Mouse (Mus musculus) cerebral cortex, adult 2 months (tissue): ENCODE measurements around the gene Zfp341.

Source experiments
- WGBS: fragments of 180-500 bp; shearing (Covaris S2); methylation state at CpG from one replicate; pipeline ENCODE4 v1.1.7; 2018; 5-methylcytosine and 5-hydroxymethylcytosine counted together

Zfp341 gene

GRCm38 (mm10) chr2:154586405-154586804 lies 26.7 kb upstream of the Zfp341 start:
- 64% methylated on average over 5 of the region's 5 CpGs for WGBS

GRCm38 (mm10) chr2:154589051-154589450 lies 24.0 kb upstream of the Zfp341 start:
- WGBS, result 53% methylated on average over 4 of the region's 4 CpGs

- 80% methylated on average over 3 of the region's 3 CpGs for WGBS
These were observed 21.9 kb upstream of the Zfp341 start for GRCm38 (mm10) chr2:154591239-154591638.

DNA sequence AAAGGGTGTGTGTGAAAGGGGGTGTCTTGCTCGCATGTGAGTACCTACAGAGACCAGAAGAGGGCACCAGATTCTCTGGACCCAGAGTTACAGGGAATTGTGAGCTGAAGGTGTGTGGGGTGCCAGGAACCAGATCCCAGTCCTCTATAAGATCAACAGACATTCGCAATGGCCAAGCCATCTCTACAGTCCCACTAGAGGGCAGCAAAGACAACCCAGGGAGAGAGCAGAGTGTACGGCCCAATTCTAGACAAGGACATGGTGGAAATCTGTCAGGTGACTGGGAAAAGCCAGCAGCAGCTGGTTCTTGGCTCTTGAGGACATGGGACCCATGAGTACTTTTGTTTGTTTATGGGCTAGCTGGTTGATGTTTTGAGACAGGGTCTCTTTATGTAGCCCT lies 20.1 kb upstream of the Zfp341 start:
- 75% methylated on average over 3 of the region's 3 CpGs for WGBS

GRCm38 (mm10) chr2:154595775-154596174 lies 17.3 kb upstream of the Zfp341 start:
- 57% methylated on average over 5 of the region's 5 CpGs for WGBS

GRCm38 (mm10) chr2:154597399-154597798 lies 15.7 kb upstream of the Zfp341 start:
- WGBS, result 94% methylated on average over 3 of the region's 3 CpGs

- WGBS, result 73% methylated on average over 6 of the region's 6 CpGs
These were observed 12.5 kb upstream of the Zfp341 start for GRCm38 (mm10) chr2:154600586-154600985.

GRCm38 (mm10) chr2:154601324-154601723 lies 11.8 kb upstream of the Zfp341 start:
- WGBS, result 73% methylated on average over 3 of the region's 3 CpGs

DNA sequence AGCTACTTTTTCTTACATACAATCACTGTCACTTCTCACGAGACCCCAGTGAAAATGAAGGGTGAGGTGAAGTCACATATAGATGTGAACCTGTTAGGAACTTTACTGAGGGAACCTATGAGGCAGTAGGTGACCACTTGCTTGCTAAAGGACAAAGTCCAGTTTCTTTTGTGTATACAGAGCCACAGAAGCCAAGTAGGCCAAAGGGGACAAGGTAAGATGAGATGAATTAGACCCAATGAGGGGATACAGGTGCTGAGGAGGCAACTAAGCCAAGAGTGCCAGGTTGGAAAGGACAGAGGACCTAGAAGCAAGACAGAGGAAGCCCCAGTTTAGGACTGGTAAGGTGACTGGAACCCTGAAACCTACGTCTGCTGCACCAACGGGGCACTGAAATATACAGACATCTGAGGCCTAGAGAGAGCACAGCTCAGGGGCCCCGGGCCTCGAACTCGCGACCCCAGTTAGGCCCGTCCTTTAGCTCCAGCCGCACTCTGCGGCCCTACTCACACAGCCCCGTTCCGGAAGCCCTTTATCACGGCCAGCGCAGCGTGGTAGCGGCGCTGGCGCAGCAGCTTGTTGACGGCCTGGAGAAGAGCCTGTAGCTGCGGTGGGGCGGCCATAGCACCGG lies 10.0 kb upstream of the Zfp341 start:
- WGBS, result 14% methylated on average over 22 of the region's 22 CpGs

DNA sequence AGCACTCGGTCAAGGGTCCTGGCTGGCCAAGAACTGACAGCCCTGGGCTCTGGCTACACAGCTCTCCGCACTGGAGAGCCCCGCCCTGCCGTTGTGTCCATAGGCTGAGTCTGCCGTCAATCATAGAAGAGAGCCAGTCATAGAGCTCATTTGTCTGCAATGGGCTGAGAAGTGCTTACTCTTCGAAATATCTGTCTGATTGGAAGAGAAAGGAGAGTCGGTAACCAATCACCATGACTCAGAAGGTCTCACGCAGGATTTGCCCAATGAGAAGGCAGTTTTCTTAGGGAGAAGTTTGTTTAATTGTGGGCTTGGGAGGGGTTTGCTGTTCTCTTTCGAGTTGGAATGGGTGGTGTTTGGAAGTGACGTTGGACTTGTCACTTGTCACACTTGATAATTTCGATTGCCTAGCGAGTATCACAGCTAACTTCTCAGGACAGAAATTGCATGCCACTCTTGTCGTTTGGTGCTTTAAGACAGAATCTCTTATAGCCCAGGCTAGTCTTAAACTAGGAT lies 9.4 kb upstream of the Zfp341 start, which contains the start of gene Pxmp4:
Gene Pxmp4, minus strand, starts transcription at position 71 of the 516 bp plus-strand sequence.
- 0% methylated on average over 13 of the region's 13 CpGs for WGBS

GRCm38 (mm10) chr2:154604156-154604555 lies 8.9 kb upstream of the Zfp341 start:
- 28% methylated on average over 7 of the region's 7 CpGs for WGBS

DNA sequence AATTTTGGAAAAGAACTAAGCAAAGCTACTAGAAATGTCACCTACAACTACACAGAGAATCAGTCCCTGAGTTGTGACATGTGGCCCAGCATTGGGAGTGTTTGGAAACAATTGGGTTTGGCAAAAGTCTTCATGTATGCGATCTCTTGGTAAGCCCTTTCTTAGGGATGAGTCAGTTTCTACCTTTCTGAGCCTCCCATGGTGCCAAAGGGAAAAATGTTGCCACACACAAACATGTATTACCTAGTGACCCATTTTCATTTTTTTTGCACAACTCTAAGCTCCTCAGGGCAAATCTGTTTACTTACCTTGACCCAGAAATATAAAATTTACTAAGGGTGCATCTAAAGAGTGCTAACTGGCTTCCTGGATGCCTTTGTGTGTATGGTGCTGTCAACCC lies 6.1 kb upstream of the Zfp341 start:
- 94% methylated on average over 1 of the region's 1 CpGs for WGBS

- 69% methylated on average over 10 of the region's 10 CpGs for WGBS
These were observed 3.9 kb upstream of the Zfp341 start for GRCm38 (mm10) chr2:154609050-154609767.

DNA sequence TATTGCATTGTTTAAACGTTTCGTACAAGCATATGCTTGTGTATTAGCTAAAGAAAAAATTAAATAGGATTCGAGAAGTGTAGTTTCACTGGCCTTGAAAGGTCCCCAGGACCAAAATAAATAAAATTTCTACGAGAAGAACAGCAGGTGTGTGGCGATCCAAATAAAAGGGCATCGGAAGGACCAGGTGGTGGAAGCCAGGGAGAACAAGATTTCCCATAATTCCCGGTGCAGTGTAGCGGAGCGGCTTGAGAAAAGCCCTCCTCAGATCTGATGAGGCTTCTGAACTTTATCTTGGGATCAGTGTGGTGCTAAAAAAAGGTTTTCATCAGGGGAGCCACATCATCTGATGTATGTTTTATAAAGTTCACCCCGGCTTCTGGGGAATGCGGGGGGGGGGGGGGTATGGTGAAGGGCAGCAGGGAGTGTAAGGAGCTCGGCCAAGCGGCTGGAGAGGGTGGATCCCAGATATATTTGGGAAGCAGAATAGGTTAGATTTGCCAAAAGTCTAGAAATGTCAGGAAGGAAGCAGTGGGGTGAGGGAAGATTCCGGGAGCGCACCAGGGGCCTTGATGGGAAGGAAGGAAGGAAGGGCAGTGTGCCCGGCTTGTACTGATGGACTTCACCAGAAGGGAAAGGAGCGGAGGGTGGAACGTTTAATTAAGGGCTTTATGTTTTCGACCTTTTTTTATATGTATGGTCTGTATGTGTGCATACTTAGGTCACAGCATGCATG lies 1.9 kb downstream of the Zfp341 start:
- 57% methylated on average over 19 of the region's 19 CpGs for WGBS

DNA sequence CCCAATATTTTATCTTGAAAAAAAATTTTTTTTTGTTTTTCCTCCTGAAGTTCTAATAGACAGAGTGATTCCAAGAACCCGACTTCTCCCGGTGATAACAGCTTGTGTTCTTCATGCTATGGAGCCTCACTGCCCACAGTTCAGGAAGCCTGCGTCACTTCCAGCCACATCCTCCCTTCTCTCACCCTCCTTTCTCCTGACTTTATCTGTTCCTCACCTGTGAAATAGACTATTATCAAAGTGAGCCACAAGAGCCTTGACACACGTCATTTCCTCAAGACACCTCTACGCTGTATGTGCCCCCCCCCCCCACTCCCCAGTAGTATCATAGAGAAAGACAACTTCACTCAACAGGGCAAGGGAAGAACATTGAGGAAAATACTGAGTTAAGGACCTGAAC lies 2.6 kb downstream of the Zfp341 start:
- 71% methylated on average over 5 of the region's 5 CpGs for WGBS

DNA sequence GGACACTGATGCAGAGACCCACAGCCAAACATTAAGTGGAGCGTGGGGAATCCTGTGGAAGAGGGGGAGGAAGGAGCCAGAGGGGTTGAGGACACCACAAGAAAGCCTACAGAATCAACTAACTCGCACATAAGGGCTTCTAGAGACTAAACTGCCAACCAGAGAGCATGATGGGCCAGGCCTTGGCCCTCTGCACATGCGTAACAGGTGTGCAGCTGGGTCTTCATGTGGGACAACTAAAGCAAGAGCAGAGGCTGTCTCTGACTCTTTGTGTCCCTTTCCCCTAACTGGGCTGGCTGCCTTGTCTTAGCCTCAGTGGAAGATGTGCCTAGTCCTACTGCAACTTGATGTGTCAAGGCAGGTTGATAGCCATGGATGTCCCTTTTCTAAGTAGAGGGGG lies 4.0 kb downstream of the Zfp341 start:
- 93% methylated on average over 3 of the region's 3 CpGs for WGBS

GRCm38 (mm10) chr2:154621684-154622083 lies 8.6 kb downstream of the Zfp341 start:
- 80% methylated on average over 5 of the region's 5 CpGs for WGBS

DNA sequence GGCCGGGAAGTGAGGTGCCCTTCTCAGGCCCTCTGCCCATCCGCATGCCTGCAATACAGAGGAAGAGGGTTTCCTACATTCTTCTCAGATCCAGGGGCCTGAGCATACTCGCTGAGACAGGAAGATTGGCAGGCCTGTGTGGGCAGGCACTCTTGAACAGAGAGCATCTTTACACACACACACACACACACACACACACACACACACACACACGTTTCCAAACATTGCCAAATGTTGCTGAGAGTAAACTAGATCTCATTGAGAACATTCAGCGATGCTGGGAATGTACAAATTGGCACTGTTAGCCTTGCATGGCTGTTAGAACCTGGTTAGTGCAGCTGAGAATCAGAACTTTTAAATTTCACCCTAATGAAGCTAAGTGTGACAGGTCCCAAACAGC lies 17.4 kb downstream of the Zfp341 start:
- WGBS, result 66% methylated on average over 5 of the region's 5 CpGs

DNA sequence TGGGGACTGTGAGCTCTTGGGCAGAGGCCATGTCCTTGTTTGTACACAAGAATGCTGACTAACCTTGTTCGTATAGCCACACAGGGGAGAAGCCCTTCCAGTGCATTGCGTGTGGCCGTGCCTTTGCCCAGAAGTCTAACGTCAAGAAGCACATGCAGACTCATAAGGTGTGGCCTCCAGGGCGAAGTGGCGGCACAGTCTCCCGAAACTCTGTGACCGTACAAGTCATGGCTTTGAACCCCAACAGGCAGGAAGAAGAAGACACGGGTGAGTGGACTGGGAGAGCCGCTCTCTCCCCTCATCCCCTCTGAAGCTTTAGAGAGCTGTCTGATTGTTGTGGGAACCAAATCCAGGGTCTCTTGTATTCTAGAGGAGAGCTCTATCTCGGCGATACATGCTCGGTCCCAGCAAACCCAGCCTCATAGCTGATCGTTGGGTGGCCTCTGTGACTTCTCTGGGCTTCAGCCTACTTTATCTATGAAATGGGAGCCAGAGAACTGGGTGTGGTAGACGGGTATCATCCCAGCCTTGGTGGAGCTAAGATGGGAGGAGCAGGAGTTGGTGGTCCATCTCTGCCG lies 19.2 kb downstream of the Zfp341 start:
- 95% methylated on average over 16 of the region's 16 CpGs for WGBS

DNA sequence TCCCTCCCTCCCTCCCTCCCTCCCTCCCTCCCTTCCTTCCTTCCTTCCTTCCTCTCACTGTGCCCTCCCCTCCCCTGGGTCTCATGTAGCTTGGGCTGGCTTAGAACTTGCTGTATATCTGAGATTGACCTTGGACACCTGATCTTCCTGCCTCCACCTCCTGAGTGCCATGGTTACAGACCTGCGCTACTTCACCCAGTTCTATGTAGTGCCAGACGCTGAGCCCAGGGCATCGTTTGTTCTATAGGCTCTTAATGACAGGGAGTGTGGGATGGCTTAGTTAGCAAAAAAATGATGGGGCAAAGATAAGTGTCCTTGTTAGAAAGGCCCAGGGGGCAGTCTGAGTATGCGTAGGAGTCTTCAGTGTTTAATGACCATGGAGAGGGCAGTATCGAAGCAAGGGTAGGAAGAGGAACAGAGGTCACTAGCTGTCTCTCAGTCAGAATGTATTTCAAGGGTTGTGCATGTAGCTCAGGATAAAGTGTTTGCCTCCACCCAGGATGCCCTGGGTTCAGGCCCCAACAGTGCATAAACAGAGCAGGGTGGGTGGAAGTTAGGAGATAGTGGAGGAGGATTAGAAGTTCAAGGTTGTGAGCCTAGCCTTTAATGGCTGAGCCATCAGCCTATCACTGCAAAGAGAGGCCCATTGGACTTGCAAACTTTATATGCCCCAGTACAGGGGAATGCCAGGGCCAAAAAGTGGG lies 20.1 kb downstream of the Zfp341 start:
- 94% methylated on average over 5 of the region's 5 CpGs for WGBS

- WGBS, result 98% methylated on average over 9 of the region's 9 CpGs
These were observed 21.0 kb downstream of the Zfp341 start for GRCm38 (mm10) chr2:154633876-154634644.
